Mouse (Mus musculus): Measurements from ENCODE around the gene Gm28308.

Gm28308 gene

GRCm38 (mm10) chr6:52248638-52249414 is 35.7 kb upstream of the Gm28308 start:
- in situ Hi-C loops (cut with MboI; ENCODE audit: low pct_unique_long_range_greater_than_20kb in 1 of 2, low sequenced_read_pairs in 2 of 2, unreplicated experiment in 1 of 2), result loop anchor here (5.0 to 25.0 kb wide), 2 partner anchors 82 to 1062 kb away; no protein-coding TSS in a partner anchor

GRCm38 (mm10) chr6:52247766-52248637 is 34.9 kb upstream of the Gm28308 start:
- in situ Hi-C loops (cut with MboI; ENCODE audit: low pct_unique_long_range_greater_than_20kb in 1 of 2, low sequenced_read_pairs in 2 of 2, unreplicated experiment in 1 of 2), result loop anchor here (5.0 to 25.0 kb wide), 2 partner anchors 81 to 1061 kb away; no protein-coding TSS in a partner anchor

DNA sequence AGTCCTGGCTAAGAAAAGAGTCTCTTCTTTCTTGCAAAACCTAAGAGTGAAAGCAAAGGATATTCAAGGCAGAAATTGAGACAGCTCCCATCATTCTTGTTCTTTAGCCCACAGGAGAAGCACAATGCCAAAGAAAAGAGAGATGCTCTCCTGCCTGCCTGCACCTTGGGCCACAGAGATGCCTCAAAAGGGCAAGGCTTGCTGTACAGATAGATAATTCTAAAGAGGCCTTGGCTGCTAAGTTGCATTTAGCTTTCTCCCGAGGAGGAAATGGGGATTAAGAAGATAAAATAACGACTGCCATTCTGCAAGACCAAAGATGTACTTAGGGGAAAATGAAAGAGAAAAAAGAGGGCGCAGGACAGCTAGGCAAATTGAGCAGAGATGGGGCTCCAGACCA is 33.8 kb upstream of the Gm28308 start:
- in situ Hi-C loops (cut with MboI; ENCODE audit: low pct_unique_long_range_greater_than_20kb in 1 of 2, low sequenced_read_pairs in 2 of 2, unreplicated experiment in 1 of 2), result loop anchor here (5.0 to 25.0 kb wide), 2 partner anchors 80 to 1060 kb away; no protein-coding TSS in a partner anchor

DNA sequence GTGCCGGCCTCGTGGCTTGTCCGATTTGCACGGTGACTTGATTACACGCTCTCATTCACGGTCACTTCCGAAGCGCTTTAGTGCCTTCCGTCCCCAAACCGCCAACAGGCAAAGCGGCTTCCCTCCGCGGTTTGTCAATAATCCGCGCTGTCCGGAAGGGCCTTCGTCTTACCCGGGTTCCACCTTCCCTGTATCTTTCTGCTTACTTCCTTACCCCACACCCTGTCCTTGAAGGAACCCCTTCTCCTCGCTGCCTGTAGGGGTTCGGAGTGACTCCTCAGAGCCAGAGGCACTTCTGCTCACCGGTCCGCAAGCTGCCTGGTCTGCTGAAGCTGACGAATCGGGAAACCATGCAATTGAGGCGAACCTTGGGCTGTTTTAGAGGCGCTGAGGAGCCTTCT is 33.3 kb upstream of the Gm28308 start:
- in situ Hi-C loops (cut with MboI; ENCODE audit: low pct_unique_long_range_greater_than_20kb in 1 of 2, low sequenced_read_pairs in 2 of 2, unreplicated experiment in 1 of 2), result loop anchor here (5.0 to 25.0 kb wide), 2 partner anchors 79 to 1059 kb away; no protein-coding TSS in a partner anchor

DNA sequence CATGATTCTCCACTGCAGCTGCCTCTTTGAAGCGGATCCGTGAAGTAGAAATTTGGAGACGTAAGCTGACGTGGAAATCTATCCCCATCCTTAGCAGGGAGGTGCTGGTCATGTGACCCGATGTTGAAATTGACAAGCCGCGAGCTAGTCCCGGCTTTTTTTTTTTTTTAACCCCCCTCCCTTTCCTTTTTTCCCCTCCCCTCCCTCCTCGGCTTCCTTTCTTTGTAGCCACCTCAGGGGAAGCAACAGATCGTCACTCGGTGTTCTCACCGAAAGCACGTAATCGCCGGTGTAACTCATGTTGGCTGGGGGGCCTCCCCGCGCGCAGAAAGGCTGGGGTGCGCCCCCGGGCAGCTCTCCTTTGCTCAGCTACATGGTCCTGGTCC is 32.6 kb upstream of the Gm28308 start, which contains the start of gene Hoxa11:
Hoxa11 (minus strand) TSS at position 54 of the 386 bp plus-strand sequence.
- in situ Hi-C loops (cut with MboI; ENCODE audit: low pct_unique_long_range_greater_than_20kb in 1 of 2, low sequenced_read_pairs in 2 of 2, unreplicated experiment in 1 of 2), result loop anchor here (5.0 to 25.0 kb wide), 2 partner anchors 78 to 1058 kb away; no protein-coding TSS in a partner anchor

GRCm38 (mm10) chr6:52245040-52245756 is 32.1 kb upstream of the Gm28308 start:
- in situ Hi-C loops (cut with MboI; ENCODE audit: low pct_unique_long_range_greater_than_20kb in 1 of 2, low sequenced_read_pairs in 2 of 2, unreplicated experiment in 1 of 2), result loop anchor here (5.0 to 25.0 kb wide), 2 partner anchors 78 to 1058 kb away; no protein-coding TSS in a partner anchor

DNA sequence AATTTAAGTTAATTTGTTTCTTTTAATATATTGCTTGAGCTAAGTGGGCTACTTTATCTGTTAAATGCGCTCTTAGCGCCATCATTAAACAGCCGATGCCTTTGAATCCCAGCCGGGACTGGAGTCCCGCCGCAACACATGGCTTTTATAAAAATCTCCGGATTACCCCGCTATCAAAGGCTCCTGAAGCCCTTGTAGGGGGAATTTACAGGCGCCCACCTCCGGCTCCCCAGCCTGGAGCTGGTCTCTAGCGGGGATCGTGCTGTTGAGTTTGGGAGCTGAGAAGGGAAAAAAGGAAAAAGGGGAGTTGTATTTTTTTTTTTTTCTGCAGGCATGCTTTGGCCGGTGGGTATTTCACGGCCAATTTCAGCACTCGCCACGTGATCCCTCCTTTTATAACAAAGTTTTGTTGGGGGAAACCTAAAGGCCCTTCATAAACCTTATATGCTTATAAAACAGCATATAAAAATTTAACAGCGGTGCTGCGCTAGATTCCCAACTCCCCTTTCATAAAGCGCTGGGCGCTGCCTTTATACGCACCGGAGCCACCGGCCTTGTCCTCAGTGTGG is 31.4 kb upstream of the Gm28308 start:
- in situ Hi-C loops (cut with MboI; ENCODE audit: low pct_unique_long_range_greater_than_20kb in 1 of 2, low sequenced_read_pairs in 2 of 2, unreplicated experiment in 1 of 2), result loop anchor here (5.0 to 25.0 kb wide), 2 partner anchors 77 to 1057 kb away; no protein-coding TSS in a partner anchor

- in situ Hi-C loops (cut with MboI; ENCODE audit: low pct_unique_long_range_greater_than_20kb in 1 of 2, low sequenced_read_pairs in 2 of 2, unreplicated experiment in 1 of 2), result loop anchor here in 1 of 2 experiments (25.0 kb wide), 1 partner anchor 1056 kb away; no protein-coding TSS in a partner anchor
These were observed 30.6 kb upstream of the Gm28308 start for GRCm38 (mm10) chr6:52243681-52244121.

GRCm38 (mm10) chr6:52242801-52243332 is 29.7 kb upstream of the Gm28308 start:
- in situ Hi-C loops (cut with MboI; ENCODE audit: low pct_unique_long_range_greater_than_20kb in 1 of 2, low sequenced_read_pairs in 2 of 2, unreplicated experiment in 1 of 2), result loop anchor here in 1 of 2 experiments (25.0 kb wide), 1 partner anchor 1056 kb away; no protein-coding TSS in a partner anchor

- in situ Hi-C loops (cut with MboI; ENCODE audit: low pct_unique_long_range_greater_than_20kb in 1 of 2, low sequenced_read_pairs in 2 of 2, unreplicated experiment in 1 of 2), result loop anchor here in 1 of 2 experiments (25.0 kb wide), 1 partner anchor 1054 kb away; no protein-coding TSS in a partner anchor
These were observed 28.0 kb upstream of the Gm28308 start for GRCm38 (mm10) chr6:52241001-52241621.

DNA sequence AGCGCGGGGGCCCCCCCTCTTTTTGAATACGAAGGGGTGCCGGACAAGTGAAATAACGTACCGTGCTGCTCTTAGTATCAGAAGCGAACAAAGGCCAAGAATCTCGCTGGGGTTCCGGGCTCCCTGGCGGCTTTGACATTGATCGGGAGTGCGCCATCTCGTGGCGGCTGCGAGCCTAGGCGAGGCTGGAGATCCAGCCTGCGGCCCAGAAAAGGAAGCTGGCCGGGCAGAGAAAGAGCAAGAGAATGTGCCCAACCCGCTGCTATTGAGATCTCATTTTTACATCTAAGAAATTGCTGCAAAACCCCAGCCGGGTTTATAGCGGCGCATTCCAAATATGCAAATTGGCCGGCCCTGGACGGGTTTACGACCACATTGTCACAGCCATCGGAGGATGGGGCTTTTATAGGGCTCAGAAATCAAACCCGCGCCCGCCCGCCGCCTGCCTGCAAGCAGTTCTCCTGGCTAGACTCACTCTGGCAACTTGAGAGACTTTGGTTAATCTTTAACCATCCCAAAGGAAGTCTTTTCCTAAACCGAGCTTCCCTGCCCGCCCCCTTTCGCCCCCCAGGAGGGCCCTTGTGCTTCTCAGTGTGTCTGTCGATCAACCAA is 27.4 kb upstream of the Gm28308 start, which contains the start of gene Hoxa10:
Hoxa10 (minus strand) TSS at position 466 of the 612 bp plus-strand sequence.
- in situ Hi-C loops (cut with MboI; ENCODE audit: low pct_unique_long_range_greater_than_20kb in 1 of 2, low sequenced_read_pairs in 2 of 2, unreplicated experiment in 1 of 2), result loop anchor here in 1 of 2 experiments (25.0 kb wide), 1 partner anchor 1053 kb away; no protein-coding TSS in a partner anchor

DNA sequence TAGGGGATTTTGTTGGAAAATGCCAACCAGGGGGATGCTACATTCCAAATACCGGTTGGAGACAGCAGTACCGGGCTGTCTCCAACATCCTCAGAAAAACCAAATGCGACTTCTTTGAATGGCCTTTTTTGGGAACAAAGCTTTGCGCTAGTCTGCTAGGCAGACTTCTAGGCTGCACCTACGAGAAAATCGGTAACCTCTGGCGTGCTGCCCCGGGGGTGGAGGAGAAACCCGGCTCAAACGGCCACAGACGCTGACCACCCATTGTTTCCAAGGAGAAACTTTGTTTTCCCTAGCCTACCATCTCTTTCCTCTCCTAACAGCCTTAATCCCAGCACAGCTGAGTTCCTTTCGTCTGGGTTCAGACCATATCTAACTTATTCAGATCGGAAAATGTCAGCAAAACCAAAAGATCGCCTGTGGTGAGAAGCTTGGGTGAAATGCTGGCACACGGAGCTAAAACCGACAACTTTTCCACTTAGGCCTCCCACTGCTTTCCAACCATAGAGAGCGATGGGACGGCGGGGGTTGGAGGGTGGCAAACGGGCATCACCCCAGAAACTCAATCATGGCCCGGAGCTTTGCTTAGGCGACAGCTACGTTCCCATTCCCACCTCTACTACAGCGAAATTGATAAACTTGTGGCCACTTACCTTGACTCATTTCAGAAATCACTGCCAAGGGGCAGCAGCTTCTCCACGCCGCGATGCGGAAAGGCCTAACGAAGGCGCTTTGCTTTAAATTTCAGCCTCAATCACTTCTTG is 26.7 kb upstream of the Gm28308 start:
- in situ Hi-C loops (cut with MboI; ENCODE audit: low pct_unique_long_range_greater_than_20kb in 1 of 2, low sequenced_read_pairs in 2 of 2, unreplicated experiment in 1 of 2), result loop anchor here in 1 of 2 experiments (25.0 kb wide), 1 partner anchor 1053 kb away; no protein-coding TSS in a partner anchor

GRCm38 (mm10) chr6:52238976-52239375 is 25.8 kb upstream of the Gm28308 start:
- in situ Hi-C loops (cut with MboI; ENCODE audit: low pct_unique_long_range_greater_than_20kb in 1 of 2, low sequenced_read_pairs in 2 of 2, unreplicated experiment in 1 of 2), result loop anchor here in 1 of 2 experiments (25.0 kb wide), 1 partner anchor 1052 kb away; no protein-coding TSS in a partner anchor

DNA sequence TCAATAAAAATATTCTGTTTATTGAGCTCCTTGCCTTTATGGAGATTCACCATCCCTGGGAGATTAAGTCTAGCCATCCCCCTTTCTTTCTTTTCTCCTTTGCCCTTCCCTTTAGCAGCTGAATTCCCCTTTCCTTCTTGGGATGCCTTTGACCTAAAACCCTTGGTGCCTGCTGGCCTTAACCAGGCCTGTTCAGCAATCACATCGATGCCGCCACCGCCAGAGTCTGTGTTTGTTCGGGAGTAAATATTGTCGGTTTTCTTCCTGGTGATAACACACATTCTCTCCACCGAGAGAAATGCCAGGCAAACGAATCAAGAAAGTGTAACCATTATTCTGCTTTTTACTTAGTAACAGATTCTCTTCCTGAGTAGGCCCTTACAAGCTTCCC is 25.0 kb upstream of the Gm28308 start:
- in situ Hi-C loops (cut with MboI; ENCODE audit: low pct_unique_long_range_greater_than_20kb in 1 of 2, low sequenced_read_pairs in 2 of 2, unreplicated experiment in 1 of 2), result loop anchor here in 1 of 2 experiments (25.0 kb wide), 1 partner anchor 1051 kb away; no protein-coding TSS in a partner anchor

DNA sequence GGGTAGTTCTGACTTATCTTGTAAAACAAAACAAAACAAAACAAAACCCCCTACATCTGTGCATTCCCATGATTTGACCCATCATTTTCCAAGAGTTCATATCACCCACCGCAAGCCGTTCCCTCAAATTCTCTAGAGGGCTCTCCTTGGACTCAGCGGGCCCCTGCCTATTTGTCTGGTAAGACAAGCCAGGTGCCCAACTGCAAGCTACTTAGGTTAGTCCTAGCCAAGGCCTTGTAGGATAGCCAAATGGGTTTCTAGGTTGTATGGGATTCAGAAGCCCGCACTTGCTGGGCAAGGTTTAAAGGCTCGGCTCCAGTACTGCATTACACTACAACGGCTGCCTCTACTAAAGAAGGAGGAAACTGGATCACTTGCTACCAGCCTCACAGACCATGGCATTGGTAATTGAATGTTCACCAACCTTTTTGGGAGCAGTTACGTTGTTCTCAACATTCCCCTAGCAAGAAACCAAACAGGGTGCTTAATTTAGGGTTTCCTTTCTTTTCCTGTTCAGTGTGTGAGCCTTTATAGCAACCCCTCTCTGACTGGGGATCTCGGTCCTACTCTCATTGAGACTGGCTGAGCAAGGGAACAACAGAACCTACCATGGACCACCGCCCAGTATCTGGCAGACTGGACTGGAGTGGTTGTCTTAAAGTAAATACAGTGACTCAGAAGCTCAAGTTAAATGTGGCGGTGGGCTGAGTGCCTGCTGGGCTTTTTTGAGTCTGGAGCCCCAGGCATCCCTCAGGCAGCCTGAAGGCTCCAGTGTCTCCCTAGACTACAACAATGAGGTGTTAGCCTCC is 24.4 kb upstream of the Gm28308 start:
- in situ Hi-C loops (cut with MboI; ENCODE audit: low pct_unique_long_range_greater_than_20kb in 1 of 2, low sequenced_read_pairs in 2 of 2, unreplicated experiment in 1 of 2), result loop anchor here in 1 of 2 experiments (25.0 kb wide), 1 partner anchor 1050 kb away; no protein-coding TSS in a partner anchor

Data from mouse embryonic stem cell (cell line).